In genomic region chr6:118867384-118867783, GRCm38 (mm10) we compare ENCODE assay signal across 14 mouse cellular contexts.
DNase-seq lines count a peak whose midpoint lies in the region; TF ChIP-seq lines count a peak whose summit lies in the region.
"Had no signal": no experiment of that assay in that cellular context is flagged by ENCODE, and none has a peak within 500 bp of the region (broad histone marks: within the 10 kb centered on the region; RNA-seq: fewer than 3 reads in every experiment).

No protein-coding gene starts in this region.

- no peak for TF ChIP-seq POLR2A in heart, adult 2 months (IDR thresholded peaks at IDR 0.05; ENCODE audit: insufficient read depth, low read depth, low read length)

- H3K36me3 ChIP-seq in heart, adult 2 months (ENCODE audit: control insufficient read depth, insufficient read depth, low read length), result no peaks in the 10 kb centered on the region
- H3K36me3 ChIP-seq: hindbrain, embryonic 12.5 days; kidney, embryonic 15.5 days; midbrain, embryonic 15.5 days had no signal

- intact Hi-C loops in heart, adult 2 months (cut with DNase I), result no loop called here
- intact Hi-C loops in heart, postnatal 36 days (cut with DNase I), result no loop called here

- no peaks in the 10 kb centered on the region for H3K27me3 ChIP-seq in heart, adult 2 months (ENCODE audit: control insufficient read depth, insufficient read depth, low read length)
- H3K27me3 ChIP-seq: hindbrain, embryonic 12.5 days; kidney, embryonic 15.5 days; midbrain, embryonic 15.5 days had no signal

- DNase-seq in heart, adult 2 months, result no peak
- DNase-seq in heart, postnatal 36 days, result no peak
- peak; percentile 16 for DNase-seq in retina, postnatal 1 day
- DNase-seq in retina, embryonic 14.5 days (ENCODE audit: low spot score), result no peak
- peak; percentile 69 for DNase-seq in cerebellum, adult 9-11 months
- DNase-seq in liver, result no peak
- no peak for DNase-seq in layer of hippocampus, postnatal 14 days (ENCODE audit: low spot score in 2 of 2)
- DNase-seq: spleen, adult 18-20 months; thymus, adult 18-20 months had no signal

- H3K4me3 ChIP-seq in heart, adult 2 months, result no peak overlapping the region
- H3K4me3 ChIP-seq: erythroblast, embryonic 14.5 days; hindbrain, embryonic 12.5 days; kidney, embryonic 15.5 days; midbrain, embryonic 15.5 days had no signal

- peak overlapping the region; percentile 26 for H3K27ac ChIP-seq in heart, adult 2 months
- H3K27ac ChIP-seq: hindbrain, embryonic 12.5 days; kidney, embryonic 15.5 days; liver, embryonic 14.5 days; midbrain, embryonic 15.5 days had no signal

- H3K4me1 ChIP-seq in heart, adult 2 months (ENCODE audit: control insufficient read depth, insufficient read depth, low read length), result peaks cover 25% of the 10 kb centered on the region
- H3K4me1 ChIP-seq: hindbrain, embryonic 12.5 days had no signal

- H3K9ac ChIP-seq in heart, adult 2 months (ENCODE audit: low read depth, low read length), result no peak overlapping the region
- H3K9ac ChIP-seq: hindbrain, embryonic 12.5 days; kidney, embryonic 15.5 days; liver, embryonic 14.5 days; midbrain, embryonic 15.5 days had no signal

- TF ChIP-seq EP300 in heart, adult 2 months (IDR thresholded peaks at IDR 0.05; ENCODE audit: insufficient read depth, low read depth, low read length), result no peak

- no peaks in the 10 kb centered on the region for H3K79me2 ChIP-seq in heart, adult 2 months (replicated peaks; ENCODE audit: control insufficient read depth, insufficient read depth, low read length)

- no peak for TF ChIP-seq CTCF in heart, adult 2 months (IDR thresholded peaks at IDR 0.05)

- WGBS in heart, adult 2 months, result 58% methylated on average over 7 of the region's 7 CpGs

Comparison
In these comparisons a context has a peak if more than half of its experiments do, and no peak if none do; other contexts are left out.
1. DNase-seq: peak in retina, postnatal 1 day (single experiment) and cerebellum, adult 9-11 months (single experiment); none in heart, adult 2 months (0 of 2), heart, postnatal 36 days (0 of 2), retina, embryonic 14.5 days (single experiment), liver (single experiment) and layer of hippocampus, postnatal 14 days (0 of 2).